Mouse (Mus musculus): Measurements from ENCODE around the gene Dkk2.

DNA sequence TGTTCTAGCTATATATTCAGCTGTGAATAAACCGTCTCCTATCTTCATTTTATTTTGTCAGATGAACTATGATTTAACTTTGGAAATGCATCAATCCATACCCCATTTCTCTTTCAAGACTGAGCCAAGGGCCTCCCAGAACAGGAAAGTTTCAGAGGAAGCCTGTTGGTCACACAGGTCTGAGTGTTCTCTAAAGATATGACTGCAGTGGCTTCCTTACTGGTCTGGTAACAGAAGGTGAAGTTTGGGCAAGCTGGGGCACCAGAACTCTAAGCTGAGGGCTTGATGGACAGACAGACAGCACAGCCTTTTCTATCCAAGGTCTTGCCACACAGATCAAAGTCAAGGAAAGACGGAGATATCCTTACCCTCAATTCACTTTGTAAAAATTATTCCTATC, 48.4 kb upstream of the Dkk2 start:
- TF ChIP-seq POLR2A (IDR thresholded peaks at IDR 0.05; ENCODE audit: borderline replicate concordance, insufficient read depth, low read length) (no peak), CTCF (IDR thresholded peaks at IDR 0.05; ENCODE audit: borderline replicate concordance, insufficient read depth, low read depth, low read length) (no peak)

Measured in cerebellum, adult 2 months (tissue).